Comparison of ENCODE assay signal across 24 mouse cellular contexts in the genomic region with DNA sequence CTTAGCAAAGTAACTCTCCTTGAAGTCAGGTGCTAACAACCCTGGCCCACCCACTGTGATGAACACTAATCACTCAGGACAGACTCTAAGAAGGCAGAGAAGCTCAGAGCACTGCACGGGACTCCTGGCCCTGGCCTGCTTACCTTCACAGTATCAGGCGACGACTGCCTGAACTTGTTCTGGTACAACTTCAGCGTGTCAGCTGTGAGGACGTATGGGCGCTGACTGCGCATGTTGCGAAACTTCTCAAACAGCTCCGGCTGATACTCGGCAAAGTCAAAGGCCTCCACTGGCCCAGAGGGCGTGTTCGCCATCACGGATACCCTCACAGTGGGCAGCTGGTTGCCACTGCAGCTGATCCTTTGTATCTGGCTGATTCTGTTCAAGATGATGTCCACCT. TPM values are rescaled to one million over a fixed set of nuclear protein-coding genes. Genes with fewer than 3 reads are reported as not detected.
DNase-seq lines count a peak whose midpoint lies in the region; ATAC-seq and TF ChIP-seq lines count a peak whose summit lies in the region.
"Had no signal": no experiment of that assay in that cellular context is flagged by ENCODE, and none has a peak within 500 bp of the region (broad histone marks: within the 10 kb centered on the region; RNA-seq: fewer than 3 reads in every experiment).

No protein-coding gene starts in this region.

- H3K4me2 ChIP-seq in embryonic facial prominence, embryonic 14.5 days (ENCODE audit: low read depth, low read length), result no peak overlapping the region
- no peak overlapping the region for H3K4me2 ChIP-seq in liver, postnatal 0 days (ENCODE audit: low read depth, low read length)
- no peak overlapping the region for H3K4me2 ChIP-seq in liver, embryonic 11.5 days
- H3K4me2 ChIP-seq: embryonic facial prominence, embryonic 15.5 days; hindbrain, embryonic 12.5 days had no signal

- H3K4me1 ChIP-seq in embryonic facial prominence, embryonic 14.5 days (ENCODE audit: control insufficient read depth, insufficient read depth, low read length), result no peaks in the 10 kb centered on the region
- no peaks in the 10 kb centered on the region for H3K4me1 ChIP-seq in embryonic facial prominence, embryonic 10.5 days
- H3K4me1 ChIP-seq in liver, postnatal 0 days (ENCODE audit: insufficient read depth), result no peaks in the 10 kb centered on the region
- no peaks in the 10 kb centered on the region for H3K4me1 ChIP-seq in liver, embryonic 11.5 days (replicated peaks; ENCODE audit: control insufficient read depth, insufficient read depth, low read length)
- H3K4me1 ChIP-seq: embryonic facial prominence, embryonic 15.5 days; forebrain, embryonic 10.5 days; hindbrain, embryonic 12.5 days had no signal

- no peaks in the 10 kb centered on the region for H3K27me3 ChIP-seq in embryonic facial prominence, embryonic 14.5 days (replicated peaks; ENCODE audit: control insufficient read depth, insufficient read depth, low read length)
- H3K27me3 ChIP-seq in embryonic facial prominence, embryonic 10.5 days (replicated peaks; ENCODE audit: low read depth, poor library complexity, severe bottlenecking), result no peaks in the 10 kb centered on the region
- H3K27me3 ChIP-seq in liver, postnatal 0 days (ENCODE audit: insufficient read depth, low read length), result no peaks in the 10 kb centered on the region
- H3K27me3 ChIP-seq in liver, embryonic 11.5 days (replicated peaks; ENCODE audit: control insufficient read depth, insufficient read depth, low read length), result no peaks in the 10 kb centered on the region
- H3K27me3 ChIP-seq: embryonic facial prominence, embryonic 15.5 days; hindbrain, embryonic 12.5 days had no signal

- no peak overlapping the region for H3K4me3 ChIP-seq in embryonic facial prominence, embryonic 14.5 days (ENCODE audit: low read depth, low read length)
- no peak overlapping the region for H3K4me3 ChIP-seq in embryonic facial prominence, embryonic 10.5 days
- no peak overlapping the region for H3K4me3 ChIP-seq in liver, postnatal 0 days (ENCODE audit: low read depth, low read length)
- no peak overlapping the region for H3K4me3 ChIP-seq in liver, embryonic 11.5 days (ENCODE audit: low read depth, low read length)
- H3K4me3 ChIP-seq: embryonic facial prominence, embryonic 15.5 days; erythroblast, embryonic 14.5 days; forebrain, embryonic 10.5 days; gastrocnemius, adult 2 months; heart, embryonic 10.5 days; hindbrain, embryonic 12.5 days had no signal

- no peak for TF ChIP-seq EP300 in liver, postnatal 0 days (IDR thresholded peaks at IDR 0.05; ENCODE audit: low read depth)

- peaks cover 84% of the 10 kb centered on the region for H3K36me3 ChIP-seq in embryonic facial prominence, embryonic 14.5 days (ENCODE audit: control insufficient read depth, insufficient read depth, low read length)
- H3K36me3 ChIP-seq in embryonic facial prominence, embryonic 10.5 days (replicated peaks), result peaks cover 7% of the 10 kb centered on the region; the same call in 1 of the 2 replicates
- no peaks in the 10 kb centered on the region for H3K36me3 ChIP-seq in liver, postnatal 0 days (replicated peaks; ENCODE audit: insufficient read depth, low read length)
- H3K36me3 ChIP-seq in liver, embryonic 11.5 days (ENCODE audit: control insufficient read depth, insufficient read depth, low read length), result no peaks in the 10 kb centered on the region
- H3K36me3 ChIP-seq: forebrain, embryonic 10.5 days; heart, embryonic 10.5 days; hindbrain, embryonic 12.5 days had no signal

- H3K9me3 ChIP-seq in embryonic facial prominence, embryonic 14.5 days (ENCODE audit: control insufficient read depth, low read length), result no peaks in the 10 kb centered on the region
- H3K9me3 ChIP-seq in embryonic facial prominence, embryonic 10.5 days, result no peaks in the 10 kb centered on the region
- H3K9me3 ChIP-seq in liver, postnatal 0 days (ENCODE audit: low read length), result no peaks in the 10 kb centered on the region
- no peaks in the 10 kb centered on the region for H3K9me3 ChIP-seq in liver, embryonic 11.5 days (ENCODE audit: control insufficient read depth, low read length)
- H3K9me3 ChIP-seq: embryonic facial prominence, embryonic 15.5 days; forebrain, embryonic 10.5 days; heart, embryonic 10.5 days; hindbrain, embryonic 12.5 days had no signal

- 78% methylated on average over 13 of the region's 13 CpGs for WGBS in embryonic facial prominence, embryonic 14.5 days
- 87% methylated on average over 13 of the region's 13 CpGs for WGBS in embryonic facial prominence, embryonic 10.5 days
- WGBS in liver, postnatal 0 days (ENCODE audit: insufficient replicate concordance), result 59% methylated on average over 13 of the region's 13 CpGs
- 62% methylated on average over 13 of the region's 13 CpGs for WGBS in liver, embryonic 11.5 days

- ATAC-seq in embryonic facial prominence, embryonic 14.5 days (ENCODE audit: low read depth), result no peak
- 0 out of 2 replicates have a peak, but pooled peaks have one; percentile 47 for ATAC-seq in liver, postnatal 0 days
- ATAC-seq in liver, embryonic 11.5 days (replicated peaks; ENCODE audit: low FRiP score), result no peak
- ATAC-seq: forebrain, embryonic 14.5 days had no signal

- no peak for TF ChIP-seq CTCF in liver, postnatal 0 days (IDR thresholded peaks at IDR 0.05; ENCODE audit: low read depth)

- H3K27ac ChIP-seq in embryonic facial prominence, embryonic 14.5 days (replicated peaks; ENCODE audit: low read depth, low read length), result no peak overlapping the region
- no peak overlapping the region for H3K27ac ChIP-seq in embryonic facial prominence, embryonic 10.5 days (replicated peaks)
- no peak overlapping the region for H3K27ac ChIP-seq in liver, postnatal 0 days (ENCODE audit: low read depth)
- H3K27ac ChIP-seq in liver, embryonic 11.5 days (ENCODE audit: low read depth, low read length), result no peak overlapping the region
- H3K27ac ChIP-seq: embryonic facial prominence, embryonic 15.5 days; forebrain, embryonic 10.5 days; gastrocnemius, adult 2 months; heart, embryonic 10.5 days; hindbrain, embryonic 12.5 days had no signal

- peak; percentile 23 for DNase-seq in embryonic facial prominence, embryonic 14.5 days (ENCODE audit: low spot score)
- DNase-seq in embryonic facial prominence, embryonic 10.5 days (ENCODE audit: low spot score), result no peak
- DNase-seq in liver, postnatal 0 days, result peak; percentile 25
- DNase-seq in liver, embryonic 11.5 days (ENCODE audit: low spot score), result no peak
- DNase-seq in urinary bladder, adult 18-20 months (ENCODE audit: low spot score in 2 of 2), result peak; percentile 24 to 29
- no peak for DNase-seq in urinary bladder, adult 2 months (ENCODE audit: low spot score)
- DNase-seq in lung, postnatal 36 days, result peak; percentile 31
- no peak for DNase-seq in kidney, adult 18-20 months
- DNase-seq: adrenal gland, postnatal 14 days; B cell, adult 2 months; cerebellum, adult 11-12 months; cerebellum, adult 9-10 months; cerebellum, postnatal 36 days; gastrocnemius, adult 2 months; gastrocnemius, postnatal 25 days; heart, adult 11 months; heart, postnatal 10 days; heart, postnatal 4 days had no signal

- no peak overlapping the region for H3K9ac ChIP-seq in embryonic facial prominence, embryonic 14.5 days (ENCODE audit: low read depth, low read length)
- H3K9ac ChIP-seq in liver, postnatal 0 days (replicated peaks), result no peak overlapping the region
- H3K9ac ChIP-seq in liver, embryonic 11.5 days (ENCODE audit: low read depth, low read length), result no peak overlapping the region
- H3K9ac ChIP-seq: embryonic facial prominence, embryonic 15.5 days; hindbrain, embryonic 12.5 days had no signal

RNA-seq across cellular contexts. Expression of a gene that starts 42.7 kb away (rescaled TPM):
- polyA plus RNA-seq in embryonic facial prominence, embryonic 14.5 days (2014; fragmentation: Nextera tagmentation; extraction: Ambion mirVana), result 262 and 324 TPM in 2 replicates
- 3.5 and 6.6 TPM in 2 replicates for polyA plus RNA-seq in embryonic facial prominence, embryonic 10.5 days (2016; fragmentation: Nextera tagmentation; extraction: Ambion mirVana)
- 3.7 and 5.2 TPM in 2 replicates for polyA plus RNA-seq in liver, postnatal 0 days (2015; fragmentation: Nextera tagmentation; extraction: Ambion mirVana)
- 13.1 and 13.7 TPM in 2 replicates for polyA plus RNA-seq in liver, embryonic 11.5 days (2014; fragmentation: Nextera tagmentation; extraction: Ambion mirVana)
- 235 and 273 TPM in 2 replicates for polyA plus RNA-seq in urinary bladder, adult 2 months (2012; rRNA removed)

Comparison
In these comparisons a context has a peak if more than half of its experiments do, and no peak if none do; other contexts are left out.
1. DNase-seq: peak in embryonic facial prominence, embryonic 14.5 days (single experiment), liver, postnatal 0 days (single experiment), urinary bladder, adult 18-20 months (2 of 2) and lung, postnatal 36 days (single experiment); none in embryonic facial prominence, embryonic 10.5 days (single experiment), liver, embryonic 11.5 days (single experiment), urinary bladder, adult 2 months (single experiment) and kidney, adult 18-20 months (single experiment).
2. RNA of a gene that starts 42.7 kb away (polyA plus RNA-seq): 262 to 324 TPM in embryonic facial prominence, embryonic 14.5 days and 235 to 273 TPM in urinary bladder, adult 2 months; 13.1 to 13.7 TPM in liver, embryonic 11.5 days, 3.5 to 6.6 TPM in embryonic facial prominence, embryonic 10.5 days and 3.7 to 5.2 TPM in liver, postnatal 0 days; every median in the first group is over 10 times any median in the second.